Mouse (Mus musculus): Measurements from ENCODE around the gene Ifi47. TPM values are rescaled to one million over a fixed set of nuclear protein-coding genes. Genes with fewer than 3 reads are reported as not detected.
"Not testable (repeated sequence)": the region's sequence is repeated elsewhere in the genome, so short reads cannot be mapped to it uniquely, and the experiment has no call there.

Ifi47 gene
- total RNA-seq (2014; rRNA removed) (1.1 and 3.3 TPM in 2 replicates), polyA plus RNA-seq (2015; fragmentation: Nextera tagmentation; extraction: Ambion mirVana) (0.74 and 1.4 TPM in 2 replicates)

- H3K9ac ChIP-seq (replicated peaks; ENCODE audit: low read length, poor library complexity, severe bottlenecking); H3K27ac ChIP-seq (ENCODE audit: low read depth, low read length); H3K4me1 ChIP-seq (ENCODE audit: insufficient read depth, low read length); H3K36me3 ChIP-seq (ENCODE audit: insufficient read depth, low read length); H3K4me3 ChIP-seq (ENCODE audit: low read depth, low read length); H3K4me2 ChIP-seq (ENCODE audit: low read depth, low read length, poor library complexity, severe bottlenecking); H3K9me3 ChIP-seq (ENCODE audit: low read length); ATAC-seq (ENCODE audit: low FRiP score); DNase-seq (ENCODE audit: low spot score); H3K27me3 ChIP-seq (ENCODE audit: insufficient read depth, low read length): not testable (repeated sequence)
- 78% methylated on average over 6 of the region's 6 CpGs for WGBS
Measured at GRCm38 (mm10) chr11:49076001-49076757, at the start of gene Ifi47. TSS of gene Ifi47 (plus strand) at chr11:49076587.

GRCm38 (mm10) chr11:49050064-49050463 lies 26.3 kb upstream of the Ifi47 start:
- H3K4me1 ChIP-seq (ENCODE audit: insufficient read depth, low read length); ATAC-seq (ENCODE audit: low FRiP score); DNase-seq (ENCODE audit: low spot score); H3K27ac ChIP-seq (ENCODE audit: low read depth, low read length); H3K4me3 ChIP-seq (ENCODE audit: low read depth, low read length); H3K9me3 ChIP-seq (ENCODE audit: low read length); H3K36me3 ChIP-seq (ENCODE audit: insufficient read depth, low read length); H3K9ac ChIP-seq (replicated peaks; ENCODE audit: low read length, poor library complexity, severe bottlenecking); H3K27me3 ChIP-seq (ENCODE audit: insufficient read depth, low read length); H3K4me2 ChIP-seq (ENCODE audit: low read depth, low read length, poor library complexity, severe bottlenecking): not testable (repeated sequence)

GRCm38 (mm10) chr11:49051093-49051891 lies 25.1 kb upstream of the Ifi47 start, which contains the start of gene 9930111J21Rik2:
TSS of gene 9930111J21Rik2 (minus strand) at chr11:49051242.
- not testable (repeated sequence) for H3K4me2 ChIP-seq (ENCODE audit: low read depth, low read length, poor library complexity, severe bottlenecking); ATAC-seq (ENCODE audit: low FRiP score)
- WGBS, result 71% methylated on average over 1 of the region's 6 CpGs

GRCm38 (mm10) chr11:49051894-49052293 lies 24.5 kb upstream of the Ifi47 start:
- H3K9me3 ChIP-seq (ENCODE audit: low read length); H3K4me2 ChIP-seq (ENCODE audit: low read depth, low read length, poor library complexity, severe bottlenecking): not testable (repeated sequence)
- no CpG with 5 or more reads among the region's 5 CpGs for WGBS

More at GRCm38 (mm10) chr11:49051093-49051891, 25.1 kb upstream of the Ifi47 start, which contains the start of gene 9930111J21Rik2:
- H3K4me3 ChIP-seq (ENCODE audit: low read depth, low read length); H3K4me1 ChIP-seq (ENCODE audit: insufficient read depth, low read length); H3K27me3 ChIP-seq (ENCODE audit: insufficient read depth, low read length); DNase-seq (ENCODE audit: low spot score); H3K27ac ChIP-seq (ENCODE audit: low read depth, low read length); H3K9me3 ChIP-seq (ENCODE audit: low read length); H3K36me3 ChIP-seq (ENCODE audit: insufficient read depth, low read length); H3K9ac ChIP-seq (replicated peaks; ENCODE audit: low read length, poor library complexity, severe bottlenecking): not testable (repeated sequence)

GRCm38 (mm10) chr11:49060061-49060460 lies 16.3 kb upstream of the Ifi47 start:
- not testable (repeated sequence) for H3K4me1 ChIP-seq (ENCODE audit: insufficient read depth, low read length); H3K9ac ChIP-seq (replicated peaks; ENCODE audit: low read length, poor library complexity, severe bottlenecking)
- WGBS, result 77% methylated on average over 2 of the region's 3 CpGs

More at GRCm38 (mm10) chr11:49051894-49052293, 24.5 kb upstream of the Ifi47 start:
- not testable (repeated sequence) for DNase-seq (ENCODE audit: low spot score); H3K9ac ChIP-seq (replicated peaks; ENCODE audit: low read length, poor library complexity, severe bottlenecking); H3K4me1 ChIP-seq (ENCODE audit: insufficient read depth, low read length); H3K27ac ChIP-seq (ENCODE audit: low read depth, low read length); H3K36me3 ChIP-seq (ENCODE audit: insufficient read depth, low read length); H3K4me3 ChIP-seq (ENCODE audit: low read depth, low read length); ATAC-seq (ENCODE audit: low FRiP score); H3K27me3 ChIP-seq (ENCODE audit: insufficient read depth, low read length)

GRCm38 (mm10) chr11:49061865-49062264 lies 14.5 kb upstream of the Ifi47 start:
- not testable (repeated sequence) for H3K4me1 ChIP-seq (ENCODE audit: insufficient read depth, low read length); H3K27me3 ChIP-seq (ENCODE audit: insufficient read depth, low read length); H3K36me3 ChIP-seq (ENCODE audit: insufficient read depth, low read length); H3K27ac ChIP-seq (ENCODE audit: low read depth, low read length); H3K4me3 ChIP-seq (ENCODE audit: low read depth, low read length); H3K9me3 ChIP-seq (ENCODE audit: low read length); ATAC-seq (ENCODE audit: low FRiP score); H3K4me2 ChIP-seq (ENCODE audit: low read depth, low read length, poor library complexity, severe bottlenecking); DNase-seq (ENCODE audit: low spot score); H3K9ac ChIP-seq (replicated peaks; ENCODE audit: low read length, poor library complexity, severe bottlenecking)
- WGBS, result 93% methylated on average over 1 of the region's 2 CpGs

More at GRCm38 (mm10) chr11:49060061-49060460, 16.3 kb upstream of the Ifi47 start:
- ATAC-seq (ENCODE audit: low FRiP score); H3K9me3 ChIP-seq (ENCODE audit: low read length); H3K36me3 ChIP-seq (ENCODE audit: insufficient read depth, low read length); H3K4me2 ChIP-seq (ENCODE audit: low read depth, low read length, poor library complexity, severe bottlenecking); H3K27me3 ChIP-seq (ENCODE audit: insufficient read depth, low read length); H3K27ac ChIP-seq (ENCODE audit: low read depth, low read length); DNase-seq (ENCODE audit: low spot score); H3K4me3 ChIP-seq (ENCODE audit: low read depth, low read length): not testable (repeated sequence)

GRCm38 (mm10) chr11:49063713-49064469 lies 12.5 kb upstream of the Ifi47 start, which contains the start of gene Tgtp2:
TSS of gene Tgtp2 (minus strand) at chr11:49064206.
- H3K9me3 ChIP-seq (ENCODE audit: low read length); H3K4me2 ChIP-seq (ENCODE audit: low read depth, low read length, poor library complexity, severe bottlenecking); DNase-seq (ENCODE audit: low spot score); H3K9ac ChIP-seq (replicated peaks; ENCODE audit: low read length, poor library complexity, severe bottlenecking); H3K4me1 ChIP-seq (ENCODE audit: insufficient read depth, low read length); ATAC-seq (ENCODE audit: low FRiP score); H3K4me3 ChIP-seq (ENCODE audit: low read depth, low read length); H3K36me3 ChIP-seq (ENCODE audit: insufficient read depth, low read length); H3K27me3 ChIP-seq (ENCODE audit: insufficient read depth, low read length); H3K27ac ChIP-seq (ENCODE audit: low read depth, low read length): not testable (repeated sequence)
- 83% methylated on average over 5 of the region's 5 CpGs for whole genome bisulfite sequencing

Data from midbrain, postnatal 0 days (tissue).